Mouse (Mus musculus) G1E (cell line): ENCODE data around the gene Gnai1. TPM values are rescaled to one million over a fixed set of nuclear protein-coding genes. Genes with fewer than 3 reads are reported as not detected.

Experiments used
- ATAC-seq: 2 replicates; pipeline ENCODE4 v1.8.0; 2016; ENCODE audit warnings: mild to moderate bottlenecking; ENCODE audit not compliant: insufficient number of reproducible peaks, poor library complexity, low FRiP score, severe bottlenecking; ENCODE audit errors: extremely low read depth
- DNase-seq: peaks from one replicate; pipeline ENCODE4 v3.0.0; 2012; ENCODE audit warnings: low spot score
- H3K27me3 ChIP-seq: 2 replicates; pipeline ENCODE4 v1.6.1; 2012; ENCODE audit warnings: mild to moderate bottlenecking, low read length, inconsistent platforms; ENCODE audit not compliant: insufficient read depth
- H3K36me3 ChIP-seq: replicated peaks from 2 replicates; pipeline ENCODE3; 2012; ENCODE audit warnings: mild to moderate bottlenecking, inconsistent platforms
- H3K4me1 ChIP-seq: 2 replicates; pipeline ENCODE4 v1.6.1; 2012; ENCODE audit warnings: low read depth, low read length, inconsistent platforms, mixed read lengths; ENCODE audit not compliant: insufficient read depth
- H3K4me3 ChIP-seq: 2 replicates; pipeline ENCODE4 v1.5.1; 2012; ENCODE audit warnings: low read depth, mild to moderate bottlenecking, inconsistent platforms, low read length, moderate library complexity, mixed read lengths
- H3K9me3 ChIP-seq: replicated peaks from 2 replicates; pipeline ENCODE4 v1.6.1; 2012; ENCODE audit warnings: inconsistent platforms
- CTCF ChIP-seq: IDR thresholded peaks from 2 replicates; pipeline ENCODE4 v1.5.1; 2012; ENCODE audit warnings: low read depth, low read length, inconsistent platforms, mixed read lengths
- GATA1 ChIP-seq: IDR thresholded peaks from 2 replicates; pipeline ENCODE4 v1.6.1; 2012; ENCODE audit warnings: borderline replicate concordance, low read length, inconsistent platforms, mixed read lengths
- GATA2 ChIP-seq: IDR thresholded peaks from 2 replicates; pipeline ENCODE4 v1.6.1; 2012; ENCODE audit warnings: low read depth, low read length, inconsistent platforms, borderline replicate concordance
- POLR2AphosphoS5 ChIP-seq: IDR thresholded peaks from 2 replicates; pipeline ENCODE4 v1.6.1; 2012; ENCODE audit warnings: low read depth, low read length, inconsistent platforms; ENCODE audit not compliant: insufficient replicate concordance
- TAL1 ChIP-seq: conservative IDR thresholded peaks from 2 replicates; pipeline ENCODE4 v1.6.1; 2012; ENCODE audit warnings: low read depth, low read length, inconsistent platforms, mixed read lengths
- polyA plus RNA-seq: library from polyadenylated mRNA; stranded (reverse); fragments of >175 nt; gene quantifications from 2 replicates; pipeline ENCODE4 v1.2.3, GENCODE M21; 2012
- total RNA-seq, 2 experiments: library from RNA; stranded (forward) in 1 of 2; stranded (reverse) in 1 of 2; fragments of 200-1000 nt in 1 of 2; fragments of >200 nt in 1 of 2; fragmentation: Nextera tagmentation in 1 of 2; gene quantifications; 2 replicates each; pipeline ENCODE4 v1.2.3; 2014 to 2017

Gene Gnai1
- total RNA-seq (2014; fragmentation: Nextera tagmentation) (not detected in 2 replicates), total RNA-seq (2017) (0.11 and 0.12 TPM in 2 replicates), polyA plus RNA-seq (not detected in 2 replicates)

- no peak for ATAC-seq
- no peaks in the 10 kb centered on the region for H3K27me3 ChIP-seq
Observed at GRCm38 (mm10) chr5:18360281-18360819, at the start of gene Gnai1. TSS of gene Gnai1 (minus strand) at chr5:18360355.

GRCm38 (mm10) chr5:18367864-18368263 is 7.7 kb upstream of the Gnai1 start:
- TF ChIP-seq TAL1 (no peak), CTCF (no peak), GATA1 (no peak), POLR2AphosphoS5 (no peak), GATA2 (no peak)
- DNase-seq, result no peak
- H3K4me1 ChIP-seq, result peaks cover 2% of the 10 kb centered on the region; the same call in 1 of the 2 replicates
- no peaks in the 10 kb centered on the region for H3K9me3 ChIP-seq
- no peak overlapping the region for H3K4me3 ChIP-seq
- H3K27me3 ChIP-seq, result no peaks in the 10 kb centered on the region
- H3K36me3 ChIP-seq, result no peaks in the 10 kb centered on the region
- ATAC-seq, result no peak

More at GRCm38 (mm10) chr5:18360281-18360819, at the start of gene Gnai1:
- DNase-seq, result no peak
- Histone ChIP-seq H3K36me3 (no peaks in the 10 kb centered on the region), H3K4me3 (peak within 1 kb of the TSS; percentile 20; the same call in 1 of the 2 replicates), H3K4me1 (no peaks in the 10 kb centered on the region), H3K9me3 (peaks cover 15% of the 10 kb centered on the region)
- no peak for TF ChIP-seq POLR2AphosphoS5
- no peak for TF ChIP-seq GATA1
- TF ChIP-seq TAL1, result no peak
- TF ChIP-seq CTCF, result no peak

GRCm38 (mm10) chr5:18365460-18365859 is 5.3 kb upstream of the Gnai1 start:
- Histone ChIP-seq H3K4me1 (peaks cover 2% of the 10 kb centered on the region; the same call in 1 of the 2 replicates), H3K27me3 (no peaks in the 10 kb centered on the region), H3K9me3 (peaks cover 3% of the 10 kb centered on the region), H3K4me3 (no peak overlapping the region), H3K36me3 (no peaks in the 10 kb centered on the region)
- DNase-seq, result no peak
- TF ChIP-seq GATA1 (no peak), GATA2 (no peak), POLR2AphosphoS5 (no peak), TAL1 (no peak), CTCF (no peak)
- no peak for ATAC-seq

- no peak overlapping the region for H3K4me3 ChIP-seq
- no peak for TF ChIP-seq POLR2AphosphoS5
- TF ChIP-seq TAL1, result no peak
- TF ChIP-seq GATA1, result no peak
- no peak for TF ChIP-seq CTCF
- no peak for TF ChIP-seq GATA2
- no peak for ATAC-seq
- no peak for DNase-seq
- H3K4me1 ChIP-seq, result peaks cover 2% of the 10 kb centered on the region; the same call in 1 of the 2 replicates
- no peaks in the 10 kb centered on the region for H3K27me3 ChIP-seq
- H3K36me3 ChIP-seq, result no peaks in the 10 kb centered on the region
- peaks cover 15% of the 10 kb centered on the region for H3K9me3 ChIP-seq
Observed at GRCm38 (mm10) chr5:18360956-18361355, 801 bp upstream of the Gnai1 start.

GRCm38 (mm10) chr5:18359376-18360280 is 527 bp downstream of the Gnai1 start:
- no peaks in the 10 kb centered on the region for H3K27me3 ChIP-seq
- no peak for ATAC-seq
- no peaks in the 10 kb centered on the region for H3K4me1 ChIP-seq
- DNase-seq, result no peak
- TF ChIP-seq POLR2AphosphoS5, result no peak
- no peak for TF ChIP-seq GATA1
- H3K4me3 ChIP-seq, result peak overlapping the region; percentile 20; the same call in 1 of the 2 replicates
- H3K9me3 ChIP-seq, result peaks cover 15% of the 10 kb centered on the region
- H3K36me3 ChIP-seq, result no peaks in the 10 kb centered on the region

GRCm38 (mm10) chr5:18358778-18359177 is 1.4 kb downstream of the Gnai1 start:
- TF ChIP-seq GATA2, result no peak
- no peak for TF ChIP-seq CTCF
- no peak for TF ChIP-seq POLR2AphosphoS5
- no peak for TF ChIP-seq TAL1
- TF ChIP-seq GATA1, result no peak
- H3K36me3 ChIP-seq, result no peaks in the 10 kb centered on the region
- no peaks in the 10 kb centered on the region for H3K27me3 ChIP-seq
- no peaks in the 10 kb centered on the region for H3K4me1 ChIP-seq
- DNase-seq (no peak), ATAC-seq (no peak)
- peaks cover 15% of the 10 kb centered on the region for H3K9me3 ChIP-seq
- H3K4me3 ChIP-seq, result no peak overlapping the region
